Mouse (Mus musculus) lung, adult 2 months (tissue): Measurements from ENCODE around the gene Flrt1.

Source experiments
- CTCF ChIP-seq: fragments of 200-500 bp; IDR thresholded peaks from 2 replicates; pipeline ENCODE4 v1.5.1; 2011; ENCODE audit warnings: mild to moderate bottlenecking, low read length, control low read depth; ENCODE audit not compliant: insufficient read depth
- POLR2A ChIP-seq: fragments of 200-500 bp; IDR thresholded peaks from 2 replicates; pipeline ENCODE4 v1.6.1; 2011; ENCODE audit warnings: low read depth, mild to moderate bottlenecking, control low read depth, low read length, borderline replicate concordance; ENCODE audit errors: extremely low read depth

- no peak for TF ChIP-seq CTCF
- no peak for TF ChIP-seq POLR2A
Observed at GRCm38 (mm10) chr19:7103349-7103992, 2.1 kb downstream of the Flrt1 start.
